Mouse (Mus musculus) heart, postnatal 36 days (tissue): ENCODE data around the gene Xxylt1. TPM values are rescaled to one million over a fixed set of nuclear protein-coding genes. Genes with fewer than 3 reads are reported as not detected.

Experiments used
- DNase-seq, 2 experiments: peaks; one replicate each; pipeline ENCODE4 v3.0.0; 2021 to 2022
- intact Hi-C: fragments of 180-260 bp; cut with DNase I; formaldehyde crosslinking; loops from one replicate; pipeline ENCODE4 v1.15.1; 2025
- total RNA-seq, 2 experiments: library from RNA; stranded (reverse); gene quantifications; 2 replicates each; pipeline ENCODE4 v1.2.3; 2021

Xxylt1 gene
- total RNA-seq, 2 experiments from 2014 or later = 11.6 to 12.5 TPM

- no peak for DNase-seq
- intact Hi-C loops = loop anchor here (5.0 to 10.0 kb wide), 2 partner anchors 57 to 270 kb away; no protein-coding TSS in a partner anchor
Measured at GRCm38 (mm10) chr16:31064782-31065181, 16.4 kb downstream of the Xxylt1 start.

GRCm38 (mm10) chr16:31062918-31063317 lies 18.3 kb downstream of the Xxylt1 start:
- intact Hi-C loops = loop anchor here (10.0 kb wide), 1 partner anchor 268 kb away; no protein-coding TSS in a partner anchor
- no peak for DNase-seq

- DNase-seq = peak; percentile 54 to 55
- intact Hi-C loops = loop anchor here (10.0 kb wide), 1 partner anchor 267 kb away; no protein-coding TSS in a partner anchor
Measured at GRCm38 (mm10) chr16:31061246-31061880, 19.9 kb downstream of the Xxylt1 start.

DNA sequence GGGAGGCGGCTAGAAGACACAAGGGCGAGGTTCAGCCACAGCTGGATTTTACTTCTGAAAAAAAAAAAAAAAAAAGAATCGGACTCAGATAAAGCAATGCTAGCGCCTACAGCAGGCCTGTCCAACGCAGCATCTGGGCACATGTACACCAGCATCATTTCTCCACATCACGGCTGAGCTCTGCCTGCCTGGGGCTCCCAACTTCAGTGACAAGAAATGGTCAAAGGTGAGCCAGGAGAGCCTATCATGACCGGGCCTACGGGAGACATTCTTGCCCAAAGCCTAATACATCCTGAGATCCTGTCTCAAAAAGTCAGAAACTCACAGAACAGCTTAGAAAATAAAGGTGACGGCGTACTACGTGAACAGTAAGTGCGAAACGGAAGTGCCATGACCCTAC lies 20.5 kb downstream of the Xxylt1 start:
- intact Hi-C loops = loop anchor here (10.0 kb wide), 1 partner anchor 266 kb away; no protein-coding TSS in a partner anchor

GRCm38 (mm10) chr16:31060226-31060625 lies 21.0 kb downstream of the Xxylt1 start:
- no peak for DNase-seq
- intact Hi-C loops = loop anchor here (10.0 kb wide), 1 partner anchor 265 kb away; no protein-coding TSS in a partner anchor

More for the DNA sequence above, 20.5 kb downstream of the Xxylt1 start:
- no peak for DNase-seq

DNA sequence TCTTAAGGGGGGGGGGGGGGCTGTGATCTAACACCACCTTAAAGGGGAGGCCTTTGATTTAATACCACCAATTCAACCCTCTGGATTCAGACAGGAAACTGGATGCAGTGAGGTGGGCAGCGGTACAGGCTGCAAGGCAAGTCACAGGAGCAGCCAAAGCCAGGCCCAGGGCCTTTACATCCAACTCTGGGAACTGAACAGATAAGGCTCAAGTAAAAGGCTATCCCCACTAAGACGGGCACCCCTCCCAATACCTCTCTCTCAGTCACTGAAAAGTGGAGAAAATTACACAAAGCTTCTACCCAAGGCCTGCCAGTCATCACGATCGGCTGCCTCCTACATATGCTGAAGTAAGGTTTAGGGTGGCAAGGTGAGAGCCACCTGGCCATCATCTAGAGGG lies 21.5 kb downstream of the Xxylt1 start:
- intact Hi-C loops = loop anchor here (10.0 kb wide), 1 partner anchor 265 kb away; no protein-coding TSS in a partner anchor
- DNase-seq = no peak

DNA sequence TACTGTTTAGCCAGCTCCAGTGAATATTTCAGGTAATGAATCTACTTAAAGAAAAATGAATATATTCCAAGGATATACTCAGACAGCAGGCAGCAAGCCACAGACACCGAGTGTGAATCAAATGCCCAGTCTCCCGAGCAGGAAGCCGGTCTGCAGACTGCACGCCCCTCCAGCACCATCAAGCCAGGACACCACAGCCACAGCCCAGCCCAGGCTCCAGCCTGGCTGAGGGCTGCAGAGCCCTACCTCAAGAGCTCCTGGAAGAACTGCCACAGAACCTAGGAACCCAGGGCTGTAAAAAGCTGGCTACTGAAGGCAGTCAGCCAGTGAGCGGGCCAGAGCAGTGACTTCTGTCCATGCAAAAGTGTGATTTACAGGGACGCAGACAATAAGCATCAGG lies 28.4 kb downstream of the Xxylt1 start:
- no peak for DNase-seq
- intact Hi-C loops = no loop called here

DNA sequence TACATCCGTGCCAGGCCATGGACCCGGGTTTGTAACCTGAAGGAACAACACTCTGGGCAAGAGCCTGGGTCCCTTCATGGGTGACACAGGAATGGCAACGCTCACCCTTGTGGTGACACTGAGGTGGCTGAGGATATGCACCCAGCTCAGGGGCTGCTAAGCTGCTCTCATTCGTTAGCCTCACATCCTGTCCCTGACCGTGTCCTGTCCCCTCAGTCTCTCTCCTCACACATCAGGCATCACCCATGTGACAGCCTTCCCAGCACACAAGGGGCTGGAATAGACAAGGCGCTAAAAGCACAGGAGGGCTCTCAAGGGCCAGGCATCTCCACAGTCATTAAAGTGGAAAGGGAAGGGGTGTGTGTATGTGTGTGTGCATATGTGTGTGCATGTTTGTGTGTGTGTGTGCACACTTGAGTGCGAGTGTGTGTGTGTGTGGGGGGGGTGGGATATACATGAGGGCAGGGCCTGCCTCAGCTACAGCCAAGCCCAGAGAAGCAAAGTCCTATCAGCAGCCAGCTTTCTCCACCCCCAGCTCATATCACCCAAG lies 29.0 kb downstream of the Xxylt1 start:
- no peak for DNase-seq
- intact Hi-C loops = no loop called here

DNA sequence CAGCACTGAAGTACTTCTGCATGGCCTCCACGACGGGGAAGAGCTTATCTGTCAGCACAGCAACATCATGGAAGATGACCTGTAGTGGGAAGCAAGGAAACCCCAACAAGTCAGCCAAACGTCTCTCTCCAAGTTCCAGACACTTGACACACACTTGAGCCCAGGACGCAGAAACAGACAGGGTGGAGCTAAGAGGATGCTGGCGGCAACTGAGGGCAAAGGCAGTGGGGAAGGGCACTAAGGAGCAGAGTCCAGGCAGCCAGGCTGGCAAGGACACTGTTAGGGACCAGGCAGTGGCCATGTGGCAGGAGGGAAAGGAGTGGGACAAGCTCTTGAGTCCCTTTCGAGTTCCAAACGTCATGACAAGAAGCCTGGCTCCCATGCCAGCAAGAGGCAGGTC lies 30.5 kb downstream of the Xxylt1 start:
- no peak for DNase-seq
- intact Hi-C loops = no loop called here

- intact Hi-C loops = no loop called here
- DNase-seq = no peak
Measured at GRCm38 (mm10) chr16:31048194-31048593, 33.0 kb downstream of the Xxylt1 start.

DNA sequence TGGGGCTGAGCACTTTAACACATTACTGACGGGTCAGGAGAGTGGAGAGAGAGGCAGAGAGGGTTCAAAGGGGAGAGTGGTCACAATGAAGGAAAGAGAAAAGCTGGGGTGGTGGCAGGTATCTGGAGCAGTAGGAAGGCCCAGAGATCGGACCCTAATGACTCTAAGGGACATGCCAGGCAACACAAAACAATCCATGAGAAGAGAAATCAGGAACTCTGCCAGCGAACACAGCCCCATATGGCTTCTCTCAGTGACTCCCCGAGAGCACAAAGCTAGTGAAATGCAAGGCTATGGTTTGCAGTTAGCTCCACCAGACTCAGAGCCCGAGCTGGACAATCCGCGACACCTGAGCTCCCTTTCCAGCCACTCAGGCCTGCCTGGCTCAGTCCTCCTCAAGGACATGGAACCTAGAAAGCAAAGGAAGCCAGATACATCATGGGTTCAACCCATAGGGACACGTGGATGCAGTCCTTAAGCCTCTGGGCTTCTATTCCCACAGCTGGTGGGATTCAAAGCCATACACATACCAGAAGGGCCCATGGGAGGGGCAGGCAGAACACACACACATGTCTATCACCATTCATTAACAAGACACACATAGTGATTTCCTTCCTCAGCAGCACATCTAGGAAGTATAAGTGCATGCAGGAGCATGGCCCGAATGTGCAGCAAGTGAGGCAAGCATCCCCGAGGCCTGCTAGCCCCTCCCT lies 33.9 kb downstream of the Xxylt1 start:
- intact Hi-C loops = no loop called here

GRCm38 (mm10) chr16:31046217-31046659 lies 35.0 kb downstream of the Xxylt1 start:
- intact Hi-C loops = no loop called here
- no peak for DNase-seq

More for the DNA sequence above, 33.9 kb downstream of the Xxylt1 start:
- no peak for DNase-seq

GRCm38 (mm10) chr16:31045211-31045610 lies 36.0 kb downstream of the Xxylt1 start:
- no peak for DNase-seq
- intact Hi-C loops = no loop called here

- intact Hi-C loops = no loop called here
Measured at GRCm38 (mm10) chr16:31043136-31043535, 38.1 kb downstream of the Xxylt1 start.

GRCm38 (mm10) chr16:31041566-31041965 lies 39.7 kb downstream of the Xxylt1 start:
- DNase-seq = no peak
- intact Hi-C loops = no loop called here

More at GRCm38 (mm10) chr16:31043136-31043535, 38.1 kb downstream of the Xxylt1 start:
- no peak for DNase-seq

GRCm38 (mm10) chr16:31039803-31040459 lies 41.3 kb downstream of the Xxylt1 start:
- intact Hi-C loops = no loop called here

GRCm38 (mm10) chr16:31037431-31037830 lies 43.8 kb downstream of the Xxylt1 start:
- intact Hi-C loops = no loop called here
- no peak for DNase-seq

More at GRCm38 (mm10) chr16:31039803-31040459, 41.3 kb downstream of the Xxylt1 start:
- no peak for DNase-seq

GRCm38 (mm10) chr16:31035651-31036245 lies 45.5 kb downstream of the Xxylt1 start:
- intact Hi-C loops = no loop called here
- DNase-seq = no peak

GRCm38 (mm10) chr16:31035235-31035634 lies 46.0 kb downstream of the Xxylt1 start:
- intact Hi-C loops = no loop called here
- no peak for DNase-seq

GRCm38 (mm10) chr16:31034051-31034450 lies 47.2 kb downstream of the Xxylt1 start:
- no peak for DNase-seq
- intact Hi-C loops = no loop called here
